15 mouse cellular contexts compared by ENCODE assay signal in genomic region chr2:163111413-163112201, GRCm38 (mm10). TPM values are rescaled to one million over a fixed set of nuclear protein-coding genes. Genes with fewer than 3 reads are reported as not detected.
DNase-seq lines count a peak whose midpoint lies in the region.
"Had no signal": no experiment of that assay in that cellular context is flagged by ENCODE, and none has a peak within 500 bp of the region (broad histone marks: within the 10 kb centered on the region; RNA-seq: fewer than 3 reads in every experiment).

No protein-coding gene starts in this region.

- peak overlapping the region; percentile 28; the same call in 1 of the 2 replicates for H3K4me3 ChIP-seq in midbrain, embryonic 10.5 days
- H3K4me3 ChIP-seq: limb, embryonic 12.5 days had no signal

- peak; percentile 31 to 33 for DNase-seq in cerebellum, postnatal 10 days
- DNase-seq in cerebellum, postnatal 4 days (ENCODE audit: low spot score in 2 of 2), result no peak
- DNase-seq in right cerebral cortex, postnatal 10 days (ENCODE audit: low spot score in 2 of 2), result peak; percentile 50 to 59
- no peak for DNase-seq in right cerebral cortex, postnatal 4 days
- DNase-seq in midbrain, embryonic 10.5 days (ENCODE audit: low spot score), result no peak
- no peak for DNase-seq in B cell, adult 2 months
- no peak for DNase-seq in kidney, postnatal 4 days
- DNase-seq in kidney, adult 8-10 months, result no peak
- DNase-seq: adrenal gland, postnatal 10 days; cerebellum, postnatal 25 days; lung, postnatal 36 days had no signal

- H3K36me3 ChIP-seq in midbrain, embryonic 10.5 days, result no peaks in the 10 kb centered on the region
- H3K36me3 ChIP-seq: limb, embryonic 12.5 days had no signal

- peak overlapping the region; percentile 82 for H3K27ac ChIP-seq in midbrain, embryonic 10.5 days (replicated peaks)
- H3K27ac ChIP-seq: limb, embryonic 12.5 days had no signal

- 43% methylated on average over 16 of the region's 16 CpGs for WGBS in midbrain, embryonic 10.5 days

- H3K4me1 ChIP-seq in midbrain, embryonic 10.5 days, result peaks cover 42% of the 10 kb centered on the region
- H3K4me1 ChIP-seq: limb, embryonic 12.5 days had no signal

- H3K9me3 ChIP-seq in midbrain, embryonic 10.5 days (replicated peaks), result no peaks in the 10 kb centered on the region
- H3K9me3 ChIP-seq: limb, embryonic 12.5 days had no signal

- H3K27me3 ChIP-seq in midbrain, embryonic 10.5 days (ENCODE audit: low read depth, poor library complexity, severe bottlenecking), result 0 out of 2 replicates have a peak, but pooled peaks cover 3% of the 10 kb centered on the region
- H3K27me3 ChIP-seq: limb, embryonic 12.5 days had no signal

RNA-seq across cellular contexts. Expression of gene Gtsf1l, which starts 24.0 kb away (rescaled TPM):
- not detected in 2 replicates for polyA plus RNA-seq in midbrain, embryonic 10.5 days (2016; fragmentation: Nextera tagmentation; extraction: Ambion mirVana)
- polyA plus RNA-seq: kidney, embryonic 14.5 days; limb, embryonic 12.5 days; neural tube, embryonic 14.5 days; urinary bladder, adult 2 months had no signal

RNA-seq across cellular contexts. Expression of gene Mybl2, which starts 57.1 kb away (rescaled TPM):
- 48.9 and 57.5 TPM in 2 replicates for polyA plus RNA-seq in midbrain, embryonic 10.5 days (2016; fragmentation: Nextera tagmentation; extraction: Ambion mirVana)

Comparison
In these comparisons a context has a peak if more than half of its experiments do, and no peak if none do; other contexts are left out.
1. DNase-seq: peak in cerebellum, postnatal 10 days (2 of 2) and right cerebral cortex, postnatal 10 days (2 of 2); none in cerebellum, postnatal 4 days (0 of 2), right cerebral cortex, postnatal 4 days (single experiment), midbrain, embryonic 10.5 days (single experiment), B cell, adult 2 months (0 of 2), kidney, postnatal 4 days (0 of 2) and kidney, adult 8-10 months (0 of 2).